Mouse (Mus musculus) R1 (cell line): ENCODE measurements at regions not wholly inside any gene's neighbourhood (a gene's known extent, or its start where the extent isn't known, plus 50 kb on each side); places are given as distances from the start of the nearest gene placed in this dataset.
A peak's percentile ranks its signal among the peaks of the same experiment; 100 is the strongest.

Experiments
- DNase-seq: peaks from one replicate; pipeline ENCODE4 v3.0.0-alpha.2; 2018; ENCODE audit warnings: low read depth, low spot score

DNA sequence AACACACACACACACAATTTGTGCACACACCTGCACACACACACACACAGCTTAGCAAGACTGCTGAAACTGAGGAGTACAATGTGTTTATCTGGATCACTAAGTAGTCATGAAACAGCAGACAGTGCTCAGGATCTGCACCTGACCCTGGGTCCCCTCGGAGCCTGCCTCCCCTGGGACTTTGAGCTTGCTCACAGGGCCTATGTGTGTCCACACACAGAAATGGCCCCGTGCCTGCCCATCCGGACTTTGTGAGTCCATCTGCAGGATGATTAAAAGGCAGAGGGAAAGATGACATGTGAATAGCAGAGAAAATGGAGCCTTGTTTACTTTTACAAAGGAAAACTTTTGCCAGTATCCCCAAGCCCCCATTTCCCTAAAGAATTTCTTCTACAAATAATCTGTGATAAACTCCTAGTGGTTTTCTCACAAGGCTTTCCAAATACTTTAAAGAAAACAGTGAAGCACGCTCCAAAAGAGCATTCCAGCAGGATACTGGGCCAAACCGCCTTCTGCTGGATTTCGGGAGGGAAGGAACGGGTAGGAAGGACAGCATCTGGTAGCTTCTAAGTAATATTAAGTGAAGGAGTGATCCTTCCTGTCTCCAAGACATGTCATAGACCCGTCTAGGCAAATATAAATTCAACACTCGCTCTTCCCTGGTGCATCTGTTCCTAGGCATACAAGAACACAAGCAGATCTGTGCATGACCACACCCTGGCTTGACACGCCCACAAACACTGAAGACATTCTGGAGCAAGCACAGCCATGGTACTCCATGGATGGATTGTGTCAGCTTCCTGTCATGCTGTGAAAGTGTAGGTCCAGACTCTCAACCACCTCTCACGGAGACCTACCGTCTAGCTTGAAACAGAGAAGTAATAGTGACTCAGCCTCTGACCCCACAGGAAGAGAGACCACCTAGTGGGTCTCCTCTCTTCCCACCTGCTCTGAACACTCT lies 52.1 kb upstream of the Zfp637 start:
- DNase-seq, result peak; percentile 65

DNA sequence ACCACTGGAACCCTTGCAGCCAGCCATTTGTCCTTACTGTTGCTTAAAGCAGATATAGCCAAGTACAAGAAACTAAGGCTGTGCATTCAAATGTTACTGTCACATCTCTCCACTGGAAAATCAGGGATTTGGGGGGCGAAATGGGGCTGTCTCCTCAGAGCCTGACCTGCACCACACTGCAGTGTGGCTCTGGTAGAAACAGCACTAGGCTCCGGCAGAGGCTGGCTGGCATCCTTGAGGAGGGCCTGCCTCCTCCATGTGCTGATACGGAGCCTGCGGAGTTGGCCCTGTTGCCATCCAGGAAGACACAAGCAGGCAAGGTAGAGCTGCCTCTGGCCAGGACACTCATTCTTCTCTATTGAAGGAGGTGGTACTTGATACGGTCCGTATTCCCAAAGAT lies 50.4 kb upstream of the Zfp637 start:
- DNase-seq, result no peak
